Mouse (Mus musculus): ENCODE data around the gene Fbxo42. TPM values are rescaled to one million over a fixed set of nuclear protein-coding genes. Genes with fewer than 3 reads are reported as not detected.
"Not testable (repeated sequence)": the region's sequence is repeated elsewhere in the genome, so short reads cannot be mapped to it uniquely, and the experiment has no call there.

The Fbxo42 gene
- polyA plus RNA-seq, 1 experiment from 2014 or later: 21.8 TPM

DNA sequence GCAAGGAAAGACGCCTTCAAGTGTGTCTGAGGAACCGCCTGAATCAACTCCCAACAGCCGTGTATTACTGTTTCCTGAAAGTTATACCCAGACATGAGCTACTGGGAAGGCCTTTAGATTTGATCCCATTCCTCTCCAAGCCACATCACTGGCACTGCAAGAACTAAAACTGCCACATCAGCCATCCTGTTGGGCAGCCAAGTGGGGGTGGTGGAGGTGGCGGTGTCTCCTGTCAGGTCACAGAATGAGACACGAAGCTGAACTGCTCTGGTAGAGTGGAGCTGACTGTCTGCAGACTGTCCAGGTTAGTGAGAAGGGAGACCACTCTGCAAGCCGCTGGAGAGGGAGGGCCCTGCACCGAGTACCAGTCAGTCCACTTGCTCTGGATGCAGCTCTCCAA, 25.1 kb upstream of the Fbxo42 start:
- WGBS: 79% methylated on average over 7 of the region's 7 CpGs
- H3K4me3 ChIP-seq: no peak overlapping the region
- H3K9me3 ChIP-seq: no peaks in the 10 kb centered on the region
- H3K36me3 ChIP-seq: peaks cover 17% of the 10 kb centered on the region
- peaks cover 71% of the 10 kb centered on the region for H3K4me1 ChIP-seq
- H3K27ac ChIP-seq: no peak overlapping the region
- H3K27me3 ChIP-seq (ENCODE audit: insufficient read depth, poor library complexity, severe bottlenecking): no peaks in the 10 kb centered on the region
- DNase-seq (ENCODE audit: low spot score): no peak

DNA sequence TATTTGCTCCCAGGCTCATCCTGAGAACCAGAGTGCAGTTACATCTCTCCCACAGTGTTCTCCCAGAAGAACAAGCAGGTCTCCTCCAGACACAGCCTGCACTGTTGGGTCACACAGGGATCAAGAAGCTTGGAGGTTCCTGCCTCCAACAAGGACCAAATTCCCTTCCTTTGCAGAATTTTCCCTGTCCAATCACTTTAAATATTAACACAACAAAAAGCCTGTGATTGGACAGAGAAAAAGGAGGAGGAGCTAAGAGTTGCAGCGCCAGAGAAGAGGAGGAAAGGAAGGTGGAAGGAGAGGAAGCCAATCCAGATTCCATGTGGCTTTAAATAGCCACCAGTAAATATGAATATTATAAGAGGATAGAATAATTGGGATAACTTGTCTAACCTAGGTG, 24.6 kb upstream of the Fbxo42 start:
- Histone ChIP-seq H3K27ac (no peak overlapping the region), H3K4me1 (peaks cover 71% of the 10 kb centered on the region), H3K4me3 (no peak overlapping the region), H3K27me3 (ENCODE audit: insufficient read depth, poor library complexity, severe bottlenecking) (no peaks in the 10 kb centered on the region), H3K36me3 (peaks cover 14% of the 10 kb centered on the region), H3K9me3 (no peaks in the 10 kb centered on the region)
- DNase-seq (ENCODE audit: low spot score): no peak
- WGBS: 29% methylated on average over 1 of the region's 1 CpGs

DNA sequence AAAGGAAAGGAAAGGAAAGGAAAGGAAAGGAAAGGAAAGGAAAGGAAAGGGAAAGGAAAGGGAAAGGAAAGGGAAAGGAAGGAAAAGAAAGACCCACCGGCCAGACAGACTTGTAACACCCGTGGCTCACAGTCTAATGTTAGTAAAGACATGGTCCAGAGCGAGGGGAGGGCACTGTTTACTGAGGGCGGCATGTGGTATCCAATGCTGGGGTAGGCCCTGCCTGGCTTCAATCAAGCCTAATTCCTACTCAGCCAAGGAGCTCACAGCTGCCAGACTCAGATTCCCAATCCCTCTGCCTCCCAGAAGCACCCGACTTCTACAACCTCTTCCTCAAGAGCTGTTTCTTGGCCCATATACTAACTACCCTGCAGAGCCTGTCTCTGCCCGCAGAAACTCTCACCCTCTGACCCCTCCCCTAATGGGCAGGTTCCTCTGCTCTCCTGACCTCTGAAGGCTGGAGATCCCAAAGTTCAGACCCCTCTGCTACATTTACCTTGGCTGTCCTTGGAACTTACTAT, 18.5 kb upstream of the Fbxo42 start:
- DNase-seq (ENCODE audit: low spot score): no peak
- Histone ChIP-seq H3K9me3 (no peaks in the 10 kb centered on the region), H3K27me3 (ENCODE audit: insufficient read depth, poor library complexity, severe bottlenecking) (no peaks in the 10 kb centered on the region), H3K4me3 (no peak overlapping the region), H3K4me1 (peaks cover 63% of the 10 kb centered on the region), H3K36me3 (peaks cover 5% of the 10 kb centered on the region), H3K27ac (no peak overlapping the region)
- WGBS: 56% methylated on average over 6 of the region's 6 CpGs

GRCm38 (mm10) chr4:141130704-141131342, 16.9 kb upstream of the Fbxo42 start:
- Histone ChIP-seq H3K27ac (peak overlapping the region; percentile 67; the same call in 1 of the 2 replicates), H3K4me1 (peaks cover 61% of the 10 kb centered on the region), H3K4me3 (no peak overlapping the region), H3K27me3 (ENCODE audit: insufficient read depth, poor library complexity, severe bottlenecking) (no peaks in the 10 kb centered on the region), H3K9me3 (no peaks in the 10 kb centered on the region), H3K36me3 (peaks cover 12% of the 10 kb centered on the region)
- DNase-seq (ENCODE audit: low spot score): no peak
- 86% methylated on average over 6 of the region's 6 CpGs for WGBS

GRCm38 (mm10) chr4:141131531-141132061, 16.1 kb upstream of the Fbxo42 start:
- Histone ChIP-seq H3K4me3 (no peak overlapping the region), H3K27me3 (ENCODE audit: insufficient read depth, poor library complexity, severe bottlenecking) (no peaks in the 10 kb centered on the region), H3K27ac (peak overlapping the region; percentile 43; the same call in 1 of the 2 replicates), H3K4me1 (peaks cover 63% of the 10 kb centered on the region), H3K36me3 (peaks cover 12% of the 10 kb centered on the region), H3K9me3 (no peaks in the 10 kb centered on the region)
- WGBS: 73% methylated on average over 5 of the region's 5 CpGs
- no peak for DNase-seq (ENCODE audit: low spot score)

- Histone ChIP-seq H3K9me3 (no peaks in the 10 kb centered on the region), H3K27me3 (ENCODE audit: insufficient read depth, poor library complexity, severe bottlenecking) (no peaks in the 10 kb centered on the region), H3K4me3 (no peak overlapping the region), H3K4me1 (peaks cover 68% of the 10 kb centered on the region), H3K27ac (peak overlapping the region; percentile 43), H3K36me3 (peaks cover 12% of the 10 kb centered on the region)
- 57% methylated on average over 8 of the region's 8 CpGs for WGBS
- DNase-seq (ENCODE audit: low spot score): no peak
Measured at GRCm38 (mm10) chr4:141132191-141132590, 15.5 kb upstream of the Fbxo42 start.

GRCm38 (mm10) chr4:141133227-141133626, 14.5 kb upstream of the Fbxo42 start:
- no peaks in the 10 kb centered on the region for H3K9me3 ChIP-seq
- WGBS: 65% methylated on average over 8 of the region's 8 CpGs
- no peak overlapping the region for H3K4me3 ChIP-seq
- peaks cover 12% of the 10 kb centered on the region for H3K36me3 ChIP-seq
- no peak overlapping the region for H3K27ac ChIP-seq
- no peaks in the 10 kb centered on the region for H3K27me3 ChIP-seq (ENCODE audit: insufficient read depth, poor library complexity, severe bottlenecking)
- H3K4me1 ChIP-seq: peaks cover 74% of the 10 kb centered on the region
- no peak for DNase-seq (ENCODE audit: low spot score)

GRCm38 (mm10) chr4:141134031-141134441, 13.7 kb upstream of the Fbxo42 start:
- no peaks in the 10 kb centered on the region for H3K9me3 ChIP-seq
- no peak overlapping the region for H3K4me3 ChIP-seq
- peaks cover 12% of the 10 kb centered on the region for H3K36me3 ChIP-seq
- 54% methylated on average over 8 of the region's 8 CpGs for WGBS
- H3K27ac ChIP-seq: peak overlapping the region; percentile 62; the same call in 1 of the 2 replicates
- no peaks in the 10 kb centered on the region for H3K27me3 ChIP-seq (ENCODE audit: insufficient read depth, poor library complexity, severe bottlenecking)
- no peak for DNase-seq (ENCODE audit: low spot score)
- peaks cover 78% of the 10 kb centered on the region for H3K4me1 ChIP-seq

GRCm38 (mm10) chr4:141134751-141135530, 12.8 kb upstream of the Fbxo42 start:
- no peaks in the 10 kb centered on the region for H3K27me3 ChIP-seq (ENCODE audit: insufficient read depth, poor library complexity, severe bottlenecking)
- H3K36me3 ChIP-seq: peaks cover 12% of the 10 kb centered on the region
- 0 out of 2 replicates have a peak overlapping the region, but pooled peaks have one; percentile 12 for H3K4me3 ChIP-seq
- peak overlapping the region; percentile 62 for H3K27ac ChIP-seq
- DNase-seq (ENCODE audit: low spot score): peak; percentile 74
- 74% methylated on average over 20 of the region's 20 CpGs for WGBS
- H3K4me1 ChIP-seq: peaks cover 72% of the 10 kb centered on the region
- no peaks in the 10 kb centered on the region for H3K9me3 ChIP-seq

GRCm38 (mm10) chr4:141136126-141136525, 11.6 kb upstream of the Fbxo42 start:
- peaks cover 9% of the 10 kb centered on the region; the same call in 1 of the 2 replicates for H3K36me3 ChIP-seq
- no peak overlapping the region for H3K4me3 ChIP-seq
- peaks cover 64% of the 10 kb centered on the region for H3K4me1 ChIP-seq
- H3K27ac ChIP-seq: peak overlapping the region; percentile 8; the same call in 1 of the 2 replicates
- WGBS: 78% methylated on average over 7 of the region's 7 CpGs
- H3K27me3 ChIP-seq (ENCODE audit: insufficient read depth, poor library complexity, severe bottlenecking): no peaks in the 10 kb centered on the region
- no peaks in the 10 kb centered on the region for H3K9me3 ChIP-seq
- no peak for DNase-seq (ENCODE audit: low spot score)

- WGBS: 87% methylated on average over 3 of the region's 3 CpGs
- Histone ChIP-seq H3K4me3 (peak overlapping the region; percentile 84; the same call in 1 of the 2 replicates), H3K4me1 (peaks cover 48% of the 10 kb centered on the region)
- H3K36me3 ChIP-seq; DNase-seq (ENCODE audit: low spot score); H3K27me3 ChIP-seq (ENCODE audit: insufficient read depth, poor library complexity, severe bottlenecking); H3K9me3 ChIP-seq; H3K27ac ChIP-seq: not testable (repeated sequence)
Measured at GRCm38 (mm10) chr4:141137740-141138139, 10.0 kb upstream of the Fbxo42 start.

- no peaks in the 10 kb centered on the region for H3K27me3 ChIP-seq (ENCODE audit: insufficient read depth, poor library complexity, severe bottlenecking)
- no peaks in the 10 kb centered on the region for H3K9me3 ChIP-seq
- H3K4me3 ChIP-seq: peak overlapping the region; percentile 84
- DNase-seq (ENCODE audit: low spot score): peak; percentile 77
- H3K4me1 ChIP-seq: peaks cover 41% of the 10 kb centered on the region
- 2% methylated on average over 29 of the region's 29 CpGs for WGBS
- peaks cover 9% of the 10 kb centered on the region; the same call in 1 of the 2 replicates for H3K36me3 ChIP-seq
- H3K27ac ChIP-seq: peak overlapping the region; percentile 96
Measured at GRCm38 (mm10) chr4:141138425-141139115, 9.1 kb upstream of the Fbxo42 start.

Data from heart, embryonic 10.5 days (tissue).